Mouse (Mus musculus) heart, adult 2 months (tissue): ENCODE measurements at regions not wholly inside any gene's neighbourhood (a gene's known extent, or its start where the extent isn't known, plus 50 kb on each side); places are given as distances from the start of the nearest gene placed in this dataset.

Source experiments
- CTCF ChIP-seq: fragments of 200-600 bp; IDR thresholded peaks from 2 replicates; pipeline ENCODE4 v1.8.1; 2022; ENCODE audit warnings: antibody characterized with exemption, mild to moderate bottlenecking, moderate library complexity
- EP300 ChIP-seq: fragments of 200-500 bp; IDR thresholded peaks from 2 replicates; pipeline ENCODE4 v1.6.1; 2011; ENCODE audit warnings: low read depth, low read length, control low read depth; ENCODE audit not compliant: insufficient read depth
- POLR2A ChIP-seq: fragments of 200-500 bp; IDR thresholded peaks from 2 replicates; pipeline ENCODE4 v1.6.1; 2011; ENCODE audit warnings: mild to moderate bottlenecking, low read depth, low read length, control low read depth; ENCODE audit not compliant: insufficient read depth

GRCm38 (mm10) chr4:55183519-55183918 is 166.3 kb upstream of the Rad23b start:
- TF ChIP-seq CTCF: no peak
- no peak for TF ChIP-seq POLR2A
- no peak for TF ChIP-seq EP300
